Mouse (Mus musculus) limb, embryonic 10.5 days (tissue): Measurements from ENCODE around the gene Shld1. TPM values are rescaled to one million over a fixed set of nuclear protein-coding genes. Genes with fewer than 3 reads are reported as not detected.

Experiments
- DNase-seq: peaks from one replicate; pipeline ENCODE4 v3.0.0-alpha.2; 2017; ENCODE audit warnings: low spot score
- H3K27ac ChIP-seq: fragments of 300-500 bp; sonication (generic); 2 replicates; pipeline ENCODE4 v1.5.1; 2016; ENCODE audit warnings: mild to moderate bottlenecking
- H3K27me3 ChIP-seq: fragments of 300-500 bp; sonication (generic); 2 replicates; pipeline ENCODE4 v1.6.1; 2016; ENCODE audit warnings: low read depth, mild to moderate bottlenecking; ENCODE audit not compliant: poor library complexity, severe bottlenecking
- H3K36me3 ChIP-seq: fragments of 300-500 bp; sonication (generic); 2 replicates; pipeline ENCODE4 v1.6.1; 2016; ENCODE audit warnings: mild to moderate bottlenecking, moderate library complexity
- H3K4me1 ChIP-seq: fragments of 300-500 bp; sonication (generic); 2 replicates; pipeline ENCODE4 v1.6.1; 2016
- H3K4me3 ChIP-seq: fragments of 300-500 bp; sonication (generic); 2 replicates; pipeline ENCODE4 v1.5.1; 2016; ENCODE audit warnings: mild to moderate bottlenecking, moderate library complexity
- H3K9me3 ChIP-seq: fragments of 300-500 bp; sonication (generic); replicated peaks from 2 replicates; pipeline ENCODE4 v1.6.1; 2016; ENCODE audit warnings: mild to moderate bottlenecking
- WGBS: fragments of 180-500 bp; shearing (Covaris S2); methylation state at CpG from one replicate; pipeline ENCODE4 v1.1.7; 2016; 5-methylcytosine and 5-hydroxymethylcytosine counted together
- polyA plus RNA-seq: library from polyadenylated mRNA; unstranded; fragments of >200 nt; fragmentation: Nextera tagmentation; extraction: Ambion mirVana; gene quantifications from 2 replicates; pipeline ENCODE4 v1.2.1, GENCODE M21; 2016

Gene Shld1
- polyA plus RNA-seq, 1 experiment from 2014 or later, result 17.0 TPM

DNA sequence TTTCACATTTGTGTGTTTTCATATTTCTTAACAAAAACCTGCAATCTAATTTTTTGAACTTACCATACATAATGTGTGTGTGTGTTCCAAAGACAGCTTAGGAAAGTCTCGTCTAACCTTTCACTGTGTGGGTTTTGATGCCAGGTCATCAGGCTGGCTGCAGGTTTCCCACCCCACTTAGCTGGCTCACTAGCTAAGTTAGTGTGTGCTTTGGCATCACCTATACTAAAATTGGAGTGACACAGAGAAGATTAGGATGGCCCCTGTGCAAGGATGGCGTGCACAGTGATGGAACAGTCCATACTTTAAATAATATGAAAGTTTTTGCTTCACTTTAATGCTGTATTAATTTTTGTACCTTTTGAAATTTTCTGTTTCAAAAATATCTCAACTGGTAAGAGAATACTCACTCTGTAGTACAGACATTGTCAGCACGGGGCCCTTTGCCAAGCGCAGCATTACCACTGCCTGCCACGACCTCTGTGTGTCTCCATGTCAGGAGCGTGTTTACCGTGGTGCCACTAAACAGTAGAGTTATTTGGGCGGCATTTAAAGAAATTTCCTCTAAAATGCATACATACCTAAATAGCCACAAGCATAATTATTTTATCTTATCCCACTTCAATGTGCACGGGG is 30.3 kb downstream of the Shld1 start:
- no peaks in the 10 kb centered on the region for H3K9me3 ChIP-seq
- H3K27me3 ChIP-seq, result no peaks in the 10 kb centered on the region
- H3K27ac ChIP-seq, result no peak overlapping the region
- WGBS, result 93% methylated on average over 9 of the region's 9 CpGs
- no peaks in the 10 kb centered on the region for H3K4me1 ChIP-seq
- H3K4me3 ChIP-seq, result no peak overlapping the region
- H3K36me3 ChIP-seq, result no peaks in the 10 kb centered on the region
- no peak for DNase-seq

DNA sequence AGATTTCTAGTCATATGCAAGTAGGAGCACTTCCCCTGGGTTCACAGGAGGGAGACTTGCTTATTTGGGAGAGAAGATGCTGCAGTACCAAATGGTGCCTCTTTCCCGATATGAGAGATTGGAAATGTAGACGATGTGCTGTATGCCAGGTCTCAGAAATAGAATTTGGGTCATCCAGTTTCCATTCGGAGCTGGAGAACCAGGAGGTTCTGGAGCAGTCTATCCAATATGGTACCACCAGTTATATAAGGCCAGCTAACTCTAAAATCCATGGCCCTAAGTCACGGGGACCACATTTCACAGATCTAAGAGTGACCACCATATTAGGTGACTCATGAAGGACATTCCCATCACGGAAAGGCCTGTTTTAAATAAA is 30.8 kb downstream of the Shld1 start:
- H3K27ac ChIP-seq, result no peak overlapping the region
- WGBS, result 92% methylated on average over 5 of the region's 5 CpGs
- H3K36me3 ChIP-seq, result no peaks in the 10 kb centered on the region
- H3K4me3 ChIP-seq, result no peak overlapping the region
- H3K4me1 ChIP-seq, result no peaks in the 10 kb centered on the region
- H3K9me3 ChIP-seq, result no peaks in the 10 kb centered on the region
- no peaks in the 10 kb centered on the region for H3K27me3 ChIP-seq
- no peak for DNase-seq

DNA sequence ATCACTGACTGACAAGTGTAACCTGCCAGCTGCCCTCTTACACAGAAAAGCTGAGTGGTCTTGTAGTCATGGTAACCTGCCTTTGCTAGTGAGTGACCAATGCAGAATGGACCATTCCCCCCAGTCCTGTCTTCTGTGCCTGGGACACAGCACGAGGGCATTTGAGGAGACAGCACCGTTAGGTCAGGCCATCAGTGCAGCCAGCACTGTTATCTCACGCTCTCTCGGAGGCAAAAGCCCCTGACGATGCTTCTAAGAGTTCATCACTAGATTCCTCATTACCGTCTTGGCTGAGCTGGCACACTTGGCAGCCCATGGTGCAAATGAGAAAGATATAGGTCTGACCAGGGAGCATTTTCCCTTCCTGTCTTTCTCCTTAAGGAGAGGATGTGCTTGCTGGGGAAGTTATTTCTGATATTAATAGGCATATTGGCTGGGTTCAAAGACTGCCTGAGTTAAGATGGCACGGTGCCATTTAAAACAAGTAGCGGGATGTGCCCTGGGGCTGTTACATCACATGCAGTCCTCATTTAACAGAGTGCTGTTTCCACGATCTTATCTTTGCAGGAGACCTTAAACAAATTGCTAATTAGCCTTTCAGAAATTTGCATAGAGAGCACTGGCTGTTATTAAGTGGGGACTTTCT is 34.3 kb downstream of the Shld1 start:
- Histone ChIP-seq H3K4me3 (no peak overlapping the region), H3K4me1 (no peaks in the 10 kb centered on the region), H3K36me3 (no peaks in the 10 kb centered on the region), H3K9me3 (no peaks in the 10 kb centered on the region), H3K27ac (no peak overlapping the region), H3K27me3 (no peaks in the 10 kb centered on the region)
- DNase-seq, result no peak
- 83% methylated on average over 9 of the region's 9 CpGs for WGBS

DNA sequence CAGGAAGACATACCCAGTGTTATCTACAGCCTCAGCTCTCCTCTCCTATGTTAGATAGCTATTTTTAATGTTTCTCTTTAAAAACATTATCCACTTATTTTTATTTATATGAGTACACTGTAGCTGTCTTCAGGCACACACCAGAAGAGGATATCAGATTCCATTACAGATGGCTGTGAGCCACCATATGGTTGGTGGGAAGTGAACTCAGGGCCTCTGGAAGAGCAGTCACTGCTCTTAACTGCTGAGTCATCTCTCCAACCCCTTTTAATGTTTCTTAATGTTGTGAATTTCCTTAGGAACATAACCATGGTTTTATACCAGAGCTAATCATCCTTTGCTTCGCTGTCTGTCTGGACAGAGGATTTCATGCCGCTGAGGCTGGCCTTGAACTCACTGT is 35.1 kb downstream of the Shld1 start:
- Histone ChIP-seq H3K36me3 (no peaks in the 10 kb centered on the region), H3K27me3 (no peaks in the 10 kb centered on the region), H3K4me1 (no peaks in the 10 kb centered on the region), H3K4me3 (no peak overlapping the region), H3K27ac (no peak overlapping the region), H3K9me3 (no peaks in the 10 kb centered on the region)
- 94% methylated on average over 2 of the region's 2 CpGs for WGBS
- no peak for DNase-seq

DNA sequence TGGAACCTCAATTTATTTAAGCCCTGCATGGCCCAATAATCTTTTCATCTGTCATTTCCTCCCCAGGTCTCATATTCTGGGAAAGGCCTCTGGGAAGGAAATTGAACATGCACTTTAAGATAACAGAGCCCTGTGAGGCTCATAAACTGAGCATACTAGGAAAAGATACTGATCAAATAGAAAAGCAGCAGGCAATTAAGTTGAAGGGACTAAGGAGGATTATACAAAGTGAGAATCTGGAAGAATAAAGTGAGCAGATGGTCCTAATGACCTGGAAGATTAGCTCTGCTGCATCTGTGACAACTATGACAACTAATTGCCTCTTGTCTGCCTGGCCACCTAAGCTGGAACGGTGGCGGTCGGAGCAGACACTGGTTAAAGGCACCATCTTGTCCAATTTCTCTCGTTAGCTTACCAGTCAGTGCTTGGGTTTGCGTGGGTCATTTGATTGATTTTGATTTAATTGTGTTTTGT is 37.3 kb downstream of the Shld1 start:
- H3K4me1 ChIP-seq, result no peaks in the 10 kb centered on the region
- no peaks in the 10 kb centered on the region for H3K9me3 ChIP-seq
- WGBS, result 75% methylated on average over 5 of the region's 5 CpGs
- no peak for DNase-seq
- no peaks in the 10 kb centered on the region for H3K36me3 ChIP-seq
- no peak overlapping the region for H3K4me3 ChIP-seq
- H3K27ac ChIP-seq, result no peak overlapping the region
- H3K27me3 ChIP-seq, result no peaks in the 10 kb centered on the region

DNA sequence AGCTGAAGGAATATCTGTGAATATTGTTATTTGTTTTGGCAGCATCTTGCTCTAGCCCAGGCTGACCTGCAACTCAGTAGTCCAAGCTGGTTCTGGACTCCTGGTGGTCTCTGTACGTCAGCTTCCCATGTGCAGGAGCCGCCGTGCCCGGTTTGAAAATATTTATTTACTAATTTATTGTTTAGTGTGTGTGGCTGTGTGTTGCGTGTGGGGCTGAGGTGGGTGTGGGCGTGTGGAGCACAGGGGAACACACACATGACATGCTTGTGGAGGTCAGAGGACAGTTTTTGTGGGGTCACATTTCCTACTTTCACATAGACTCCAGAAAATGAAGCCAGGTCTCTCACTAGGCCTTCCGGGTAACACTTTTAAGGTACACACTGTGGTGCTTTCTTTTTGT is 37.8 kb downstream of the Shld1 start:
- WGBS, result 94% methylated on average over 7 of the region's 7 CpGs
- Histone ChIP-seq H3K4me3 (no peak overlapping the region), H3K27ac (no peak overlapping the region), H3K36me3 (no peaks in the 10 kb centered on the region), H3K27me3 (no peaks in the 10 kb centered on the region), H3K4me1 (no peaks in the 10 kb centered on the region), H3K9me3 (no peaks in the 10 kb centered on the region)
- DNase-seq, result no peak

DNA sequence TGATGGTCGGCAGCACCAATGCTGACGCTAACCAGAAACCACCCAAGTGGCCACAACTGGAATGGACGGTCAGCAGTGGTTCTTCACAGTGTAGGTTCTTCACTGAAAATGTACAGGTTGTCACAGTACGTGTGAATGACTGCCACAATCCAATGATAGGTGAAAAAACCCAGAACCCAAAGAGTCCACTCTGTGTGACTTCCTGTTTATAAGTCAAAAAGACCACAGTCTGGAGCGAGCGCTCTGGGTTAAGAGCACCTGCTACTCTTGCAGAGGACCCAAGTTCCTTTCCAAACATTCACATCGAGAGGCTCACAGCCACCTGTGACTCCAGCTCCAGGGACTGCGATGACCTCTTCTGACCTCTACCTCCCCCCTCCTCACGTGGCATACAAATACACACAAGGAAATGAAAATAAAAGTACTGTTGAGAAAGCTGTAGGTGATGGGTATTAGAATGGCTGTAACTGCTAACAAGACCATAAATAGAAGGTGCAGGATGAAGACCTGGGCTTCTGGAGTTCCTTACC is 38.7 kb downstream of the Shld1 start:
- 85% methylated on average over 9 of the region's 9 CpGs for WGBS
- H3K36me3 ChIP-seq, result no peaks in the 10 kb centered on the region

DNA sequence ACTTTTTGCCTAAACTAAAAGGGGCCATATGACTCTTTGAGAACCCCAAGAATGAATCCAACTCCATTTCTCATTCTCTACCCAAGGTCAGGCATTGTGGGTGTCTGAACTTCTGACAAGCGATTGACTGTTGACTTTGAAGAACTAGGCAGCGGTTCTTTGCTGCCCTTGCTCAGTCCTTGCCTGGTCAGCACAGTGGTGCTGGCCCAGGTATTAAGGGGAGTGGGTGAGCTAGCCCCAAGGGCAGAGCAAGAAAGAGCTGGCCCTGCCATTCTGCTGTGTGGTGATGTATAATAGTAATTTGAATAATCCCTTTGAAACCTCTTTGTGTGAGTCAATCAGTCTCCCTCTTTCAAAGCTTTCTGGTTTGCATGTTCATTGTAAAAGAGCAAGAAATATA is 39.4 kb downstream of the Shld1 start:
- DNase-seq, result no peak
- 93% methylated on average over 2 of the region's 2 CpGs for WGBS
- no peak overlapping the region for H3K27ac ChIP-seq
- H3K27me3 ChIP-seq, result no peaks in the 10 kb centered on the region
- H3K36me3 ChIP-seq, result no peaks in the 10 kb centered on the region
- H3K4me3 ChIP-seq, result no peak overlapping the region
- no peaks in the 10 kb centered on the region for H3K4me1 ChIP-seq
- H3K9me3 ChIP-seq, result no peaks in the 10 kb centered on the region

More for the DNA sequence above, 38.7 kb downstream of the Shld1 start:
- no peaks in the 10 kb centered on the region for H3K4me1 ChIP-seq
- H3K27me3 ChIP-seq, result no peaks in the 10 kb centered on the region
- no peaks in the 10 kb centered on the region for H3K9me3 ChIP-seq
- no peak for DNase-seq
- no peak overlapping the region for H3K27ac ChIP-seq
- H3K4me3 ChIP-seq, result no peak overlapping the region

DNA sequence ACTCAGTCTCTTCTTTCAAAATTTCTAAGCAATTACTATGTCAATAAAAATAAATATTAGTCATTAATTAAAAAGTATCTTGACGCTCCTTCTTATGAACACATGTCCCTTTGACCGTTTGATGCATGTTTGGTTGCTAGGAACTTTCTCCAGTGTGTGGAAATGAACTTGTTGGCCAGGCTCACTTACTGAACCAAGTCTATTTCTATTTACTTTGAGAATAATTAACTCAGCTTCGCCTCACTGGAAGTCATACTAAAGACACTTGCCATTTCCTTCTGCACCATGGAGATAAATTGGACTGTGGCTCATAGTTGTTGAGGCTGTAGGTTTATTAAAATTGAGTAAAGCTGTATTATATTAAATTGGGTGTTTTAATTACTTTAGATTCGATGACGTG is 46.2 kb downstream of the Shld1 start:
- Histone ChIP-seq H3K4me3 (no peak overlapping the region), H3K4me1 (peaks cover 13% of the 10 kb centered on the region)
- 95% methylated on average over 5 of the region's 5 CpGs for WGBS

DNA sequence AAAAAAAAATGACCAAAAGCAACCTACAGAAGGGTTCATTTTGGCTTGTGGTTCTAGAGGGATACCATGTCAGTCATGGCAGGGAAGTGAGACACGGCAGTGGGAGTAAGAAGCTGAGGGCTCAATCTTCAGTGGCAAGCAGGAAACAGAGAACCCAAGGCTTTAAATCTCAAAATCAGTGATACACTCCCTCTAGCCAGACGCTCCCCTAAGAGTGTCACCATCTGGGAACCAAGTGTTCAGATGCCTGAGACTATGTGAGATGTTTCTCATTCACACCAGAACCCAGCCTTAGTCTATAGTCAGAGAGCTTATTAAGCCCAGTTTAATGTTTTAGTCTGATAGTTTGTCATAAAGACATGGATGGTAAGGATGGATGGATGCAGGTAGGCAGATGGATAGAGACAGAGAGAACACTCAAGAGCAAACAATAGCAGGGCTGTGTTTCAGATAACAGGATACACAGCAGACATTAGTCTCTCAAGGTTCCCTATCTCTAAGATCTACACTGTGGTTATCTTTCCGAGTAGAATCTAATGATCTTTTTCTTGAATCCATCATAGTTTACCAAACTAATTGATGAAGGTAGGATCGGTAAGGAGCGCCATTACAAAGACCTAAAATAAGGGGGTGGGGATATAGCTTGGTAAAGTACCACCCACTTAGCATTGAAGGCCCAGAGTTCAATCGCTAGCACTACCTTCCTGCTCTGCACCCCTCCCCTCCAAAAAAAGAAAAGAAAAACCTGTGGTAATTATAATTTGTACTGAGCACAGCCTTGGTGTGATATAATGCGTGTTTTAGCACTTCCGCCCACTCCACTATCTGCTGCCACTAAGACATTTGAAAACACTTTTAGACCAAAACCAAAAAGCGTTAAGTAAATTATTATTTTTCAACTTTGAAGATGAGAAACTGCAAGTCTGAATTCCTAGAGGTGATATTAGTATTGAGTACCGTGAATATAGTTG is 47.2 kb downstream of the Shld1 start:
- H3K9me3 ChIP-seq, result no peaks in the 10 kb centered on the region
- H3K4me1 ChIP-seq, result peaks cover 13% of the 10 kb centered on the region
- 95% methylated on average over 10 of the region's 10 CpGs for WGBS
- H3K36me3 ChIP-seq, result no peaks in the 10 kb centered on the region
- H3K4me3 ChIP-seq, result no peak overlapping the region
- DNase-seq, result no peak
- no peaks in the 10 kb centered on the region for H3K27me3 ChIP-seq
- no peak overlapping the region for H3K27ac ChIP-seq

More for the DNA sequence above, 46.2 kb downstream of the Shld1 start:
- Histone ChIP-seq H3K27me3 (no peaks in the 10 kb centered on the region), H3K27ac (no peak overlapping the region), H3K9me3 (no peaks in the 10 kb centered on the region), H3K36me3 (no peaks in the 10 kb centered on the region)
- DNase-seq, result no peak

DNA sequence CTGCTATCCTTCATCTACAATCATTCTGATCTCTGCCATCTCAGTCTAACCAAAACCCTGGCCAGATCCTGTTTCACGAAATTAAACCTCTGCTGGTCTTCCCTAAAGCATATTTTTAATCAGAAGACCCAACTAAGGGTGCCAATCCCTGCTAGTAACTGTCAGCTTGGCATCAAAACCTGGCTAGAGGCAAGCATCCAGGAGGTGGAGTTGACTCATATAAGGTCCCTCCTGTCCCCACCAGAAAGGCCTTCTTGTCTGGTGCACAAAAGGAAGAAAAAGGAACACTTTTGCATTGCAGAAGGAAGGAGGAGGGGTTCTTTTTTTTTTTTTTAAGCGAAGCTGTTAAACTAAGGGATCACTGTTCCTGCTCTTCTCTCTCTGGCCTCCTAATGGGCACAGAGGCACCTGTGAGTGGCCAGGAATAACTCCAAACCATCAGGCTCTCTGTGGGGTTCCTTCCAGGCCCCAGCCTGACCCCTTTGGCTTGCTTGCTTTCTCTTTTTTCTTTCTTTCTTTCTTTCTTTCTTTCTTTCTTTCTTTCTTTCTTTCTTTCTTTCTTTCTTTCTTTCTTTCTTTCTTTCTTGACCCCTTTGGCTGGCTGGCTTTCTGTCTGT is 52.2 kb downstream of the Shld1 start:
- H3K4me3 ChIP-seq, result no peak overlapping the region
- WGBS, result 68% methylated on average over 2 of the region's 2 CpGs
- H3K9me3 ChIP-seq, result no peaks in the 10 kb centered on the region
- no peaks in the 10 kb centered on the region for H3K36me3 ChIP-seq
- peaks cover 13% of the 10 kb centered on the region for H3K4me1 ChIP-seq
- no peak for DNase-seq
- no peaks in the 10 kb centered on the region for H3K27me3 ChIP-seq
- H3K27ac ChIP-seq, result no peak overlapping the region

DNA sequence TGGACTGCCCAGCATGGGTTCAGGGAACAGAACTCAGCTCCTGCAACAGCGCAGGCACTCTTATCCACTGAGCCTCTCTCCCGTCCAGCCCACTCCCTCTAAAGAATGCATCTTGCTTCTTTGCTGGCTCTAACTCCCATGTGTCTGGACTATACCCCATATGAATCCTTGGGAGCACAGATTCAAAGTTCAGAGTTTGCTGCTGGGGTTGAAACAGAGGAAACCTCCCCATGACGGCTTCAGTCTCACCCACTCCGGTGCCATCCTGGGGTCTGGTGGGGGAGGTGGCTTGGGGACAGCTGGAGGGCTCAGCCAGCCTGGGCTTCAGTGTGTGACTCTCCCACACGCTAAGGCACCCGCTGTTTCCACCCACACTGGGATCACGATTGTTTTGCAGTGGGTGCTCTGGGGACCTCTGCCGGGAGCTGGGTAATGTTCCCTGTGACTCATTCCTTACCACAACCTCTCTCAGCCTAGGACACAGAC is 55.2 kb downstream of the Shld1 start:
- Histone ChIP-seq H3K4me3 (no peak overlapping the region), H3K27me3 (no peaks in the 10 kb centered on the region), H3K36me3 (no peaks in the 10 kb centered on the region), H3K27ac (no peak overlapping the region; the same call in 1 of the 2 replicates), H3K9me3 (no peaks in the 10 kb centered on the region), H3K4me1 (peaks cover 6% of the 10 kb centered on the region; the same call in 1 of the 2 replicates)
- DNase-seq, result no peak
- WGBS, result 78% methylated on average over 8 of the region's 8 CpGs
